In genomic region chr15:9804469-9804868, GRCm38 (mm10) we compare ENCODE assay signal across 32 mouse cellular contexts. TPM values are rescaled to one million over a fixed set of nuclear protein-coding genes. Genes with fewer than 3 reads are reported as not detected.
DNase-seq lines count a peak whose midpoint lies in the region; ATAC-seq and TF ChIP-seq lines count a peak whose summit lies in the region.
"Had no signal": no experiment of that assay in that cellular context is flagged by ENCODE, and none has a peak within 500 bp of the region (broad histone marks: within the 10 kb centered on the region; RNA-seq: fewer than 3 reads in every experiment).

No protein-coding gene starts in this region.

- H3K9me3 ChIP-seq in kidney, embryonic 16.5 days (ENCODE audit: low read length), result no peaks in the 10 kb centered on the region
- H3K9me3 ChIP-seq: embryonic facial prominence, embryonic 13.5 days; forebrain, embryonic 10.5 days; forebrain, embryonic 15.5 days; G1E; heart, embryonic 13.5 days; hindbrain, embryonic 10.5 days; hindbrain, embryonic 15.5 days; limb, embryonic 12.5 days; liver, embryonic 15.5 days had no signal

- TF ChIP-seq CTCF in left cerebral cortex, adult 2 months (IDR thresholded peaks at IDR 0.05), result no peak

- no peaks in the 10 kb centered on the region for H3K27me3 ChIP-seq in kidney, embryonic 16.5 days (ENCODE audit: insufficient read depth, low read length)
- H3K27me3 ChIP-seq: CH12.LX; embryonic facial prominence, embryonic 13.5 days; forebrain, embryonic 15.5 days; heart, embryonic 13.5 days; hindbrain, embryonic 15.5 days; limb, embryonic 12.5 days; liver, embryonic 15.5 days; Patski had no signal

- intact Hi-C loops in left cerebral cortex, adult 2 months (cut with DNase I), result no loop called here

- WGBS in kidney, embryonic 16.5 days, result 88% methylated on average over 1 of the region's 1 CpGs

- H3K4me3 ChIP-seq in left cerebral cortex, adult 2 months, result no peak overlapping the region
- no peak overlapping the region for H3K4me3 ChIP-seq in kidney, embryonic 16.5 days (ENCODE audit: low read length)
- H3K4me3 ChIP-seq: embryonic facial prominence, embryonic 13.5 days; forebrain, embryonic 10.5 days; forebrain, embryonic 15.5 days; heart, embryonic 13.5 days; hindbrain, embryonic 10.5 days; hindbrain, embryonic 15.5 days; limb, embryonic 12.5 days; liver, embryonic 15.5 days had no signal

- no peaks in the 10 kb centered on the region for H3K4me1 ChIP-seq in kidney, embryonic 16.5 days (ENCODE audit: insufficient read depth, low read length)
- H3K4me1 ChIP-seq: embryonic facial prominence, embryonic 13.5 days; forebrain, embryonic 10.5 days; forebrain, embryonic 15.5 days; heart, embryonic 13.5 days; hindbrain, embryonic 10.5 days; hindbrain, embryonic 15.5 days; limb, embryonic 12.5 days; liver, embryonic 15.5 days had no signal

- H3K9ac ChIP-seq in kidney, embryonic 16.5 days (replicated peaks; ENCODE audit: low read length), result no peak overlapping the region
- H3K9ac ChIP-seq: embryonic facial prominence, embryonic 13.5 days; forebrain, embryonic 15.5 days; heart, embryonic 13.5 days; hindbrain, embryonic 15.5 days; limb, embryonic 12.5 days; liver, embryonic 15.5 days; lung, embryonic 14.5 days had no signal

- no peak for ATAC-seq in kidney, embryonic 16.5 days (ENCODE audit: low FRiP score, low TSS enrichment)
- ATAC-seq: forebrain, embryonic 15.5 days; inflammation-experienced regulatory T-cells, adult 6 months; Patski had no signal

- peak; percentile 15 for DNase-seq in cerebellum, adult 9-10 months
- DNase-seq in cerebellum, adult 8-10 months, result no peak
- peak; percentile 8 for DNase-seq in gastrocnemius, postnatal 25 days
- DNase-seq in gastrocnemius, postnatal 10 days, result no peak
- DNase-seq in left cerebral cortex, adult 9 months (ENCODE audit: low spot score in 2 of 2), result peak; percentile 5 to 10
- DNase-seq in left cerebral cortex, adult 2 months (ENCODE audit: extremely low spot score in 1 of 2, low spot score in 2 of 2), result no peak
- DNase-seq in thymus, postnatal 14 days, result no peak
- DNase-seq: adrenal gland, postnatal 36 days; kidney, adult 11 months; kidney, postnatal 36 days; lung, embryonic 14.5 days; lung, postnatal 14 days; midbrain, embryonic 14.5 days; right cerebral cortex, postnatal 25 days; spleen, adult 18-20 months; thymus, adult 18-20 months; thymus, postnatal 36 days had no signal

- H3K36me3 ChIP-seq in kidney, embryonic 16.5 days (ENCODE audit: insufficient read depth, low read length), result no peaks in the 10 kb centered on the region
- H3K36me3 ChIP-seq: embryonic facial prominence, embryonic 13.5 days; forebrain, embryonic 10.5 days; forebrain, embryonic 15.5 days; G1E; heart, embryonic 13.5 days; hindbrain, embryonic 10.5 days; hindbrain, embryonic 15.5 days; limb, embryonic 12.5 days; liver, embryonic 15.5 days had no signal

- H3K4me2 ChIP-seq in kidney, embryonic 16.5 days (replicated peaks; ENCODE audit: low read depth, low read length), result no peak overlapping the region
- H3K4me2 ChIP-seq: embryonic facial prominence, embryonic 13.5 days; forebrain, embryonic 15.5 days; heart, embryonic 13.5 days; hindbrain, embryonic 15.5 days; limb, embryonic 12.5 days; liver, embryonic 15.5 days; lung, embryonic 14.5 days had no signal

- no peak overlapping the region for H3K27ac ChIP-seq in left cerebral cortex, adult 2 months
- no peak overlapping the region for H3K27ac ChIP-seq in kidney, embryonic 16.5 days (ENCODE audit: low read length)
- H3K27ac ChIP-seq: embryonic facial prominence, embryonic 13.5 days; forebrain, embryonic 10.5 days; forebrain, embryonic 15.5 days; heart, embryonic 13.5 days; hindbrain, embryonic 10.5 days; hindbrain, embryonic 15.5 days; limb, embryonic 12.5 days; liver, embryonic 15.5 days had no signal

RNA-seq across cellular contexts. Expression of gene Spef2, which starts 55.8 kb away (rescaled TPM):
- total RNA-seq in gastrocnemius, postnatal 25 days (2021), result under 1 TPM in 1 of 2 experiments, not detected in 1; 0.13 TPM
- under 1 TPM in 1 of 2 experiments, not detected in 1; 0.09 TPM for total RNA-seq in gastrocnemius, postnatal 10 days (2021)
- under 1 TPM; 0.68 to 0.72 TPM for total RNA-seq in left cerebral cortex, adult 2 months (2021)
- 0.17 and 0.39 TPM in 2 replicates for polyA plus RNA-seq in kidney, embryonic 16.5 days (2015; fragmentation: Nextera tagmentation; extraction: Ambion mirVana)
- total RNA-seq: monocyte, adult 5-6 weeks had no signal
- polyA plus RNA-seq: C2C12, G1E had no signal

Comparison
In these comparisons a context has a peak if more than half of its experiments do, and no peak if none do; other contexts are left out.
1. DNase-seq: peak in cerebellum, adult 9-10 months (single experiment), gastrocnemius, postnatal 25 days (single experiment) and left cerebral cortex, adult 9 months (2 of 2); none in cerebellum, adult 8-10 months (single experiment), gastrocnemius, postnatal 10 days (single experiment), left cerebral cortex, adult 2 months (0 of 2) and thymus, postnatal 14 days (single experiment).